Mouse (Mus musculus) cortical plate, adult 2 months (tissue): Measurements from ENCODE around the gene Flrt1. TPM values are rescaled to one million over a fixed set of nuclear protein-coding genes. Genes with fewer than 3 reads are reported as not detected.
A peak's percentile ranks its signal among the peaks of the same experiment; 100 is the strongest.

Source experiments
- H3K27ac ChIP-seq: fragments of 200-500 bp; 2 replicates; pipeline ENCODE4 v1.5.1; 2012; ENCODE audit warnings: low read length, control low read depth, inconsistent platforms; ENCODE audit not compliant: insufficient read depth
- H3K4me1 ChIP-seq: fragments of 200-500 bp; 2 replicates; pipeline ENCODE4 v1.6.1; 2011; ENCODE audit warnings: low read length; ENCODE audit not compliant: control insufficient read depth, insufficient read depth
- H3K4me3 ChIP-seq: fragments of 200-500 bp; 2 replicates; pipeline ENCODE4 v1.5.1; 2011; ENCODE audit warnings: mild to moderate bottlenecking, low read length, control low read depth; ENCODE audit not compliant: insufficient read depth
- CTCF ChIP-seq: fragments of 200-500 bp; IDR thresholded peaks from 2 replicates; pipeline ENCODE4 v1.5.1; 2011; ENCODE audit warnings: mild to moderate bottlenecking, control low read depth, low read length; ENCODE audit not compliant: insufficient read depth; ENCODE audit errors: extremely low read depth
- POLR2A ChIP-seq: fragments of 200-500 bp; IDR thresholded peaks from 2 replicates; pipeline ENCODE4 v1.6.1; 2011; ENCODE audit warnings: mild to moderate bottlenecking, low read length, control low read depth; ENCODE audit not compliant: insufficient read depth; ENCODE audit errors: extremely low read depth
- polyA plus RNA-seq: library from polyadenylated mRNA; depleted of rRNA; stranded (reverse); fragments of >200 nt; gene quantifications from 2 replicates; pipeline ENCODE4 v1.2.3, GENCODE M21; 2012

Gene Flrt1
- polyA plus RNA-seq, 1 experiment = 9.2 TPM

- TF ChIP-seq CTCF (no peak), POLR2A (no peak)
- no peak overlapping the region for H3K4me3 ChIP-seq
- no peak overlapping the region for H3K27ac ChIP-seq
- no peaks in the 10 kb centered on the region for H3K4me1 ChIP-seq
Measured at GRCm38 (mm10) chr19:7073997-7074781, 31.3 kb downstream of the Flrt1 start.

- no peak for TF ChIP-seq CTCF
- TF ChIP-seq POLR2A = no peak
- Histone ChIP-seq H3K4me3 (no peak overlapping the region), H3K27ac (no peak overlapping the region), H3K4me1 (no peaks in the 10 kb centered on the region)
Measured at GRCm38 (mm10) chr19:7072221-7072620, 33.3 kb downstream of the Flrt1 start.

- Histone ChIP-seq H3K27ac (no peak overlapping the region), H3K4me3 (no peak overlapping the region), H3K4me1 (no peaks in the 10 kb centered on the region)
- no peak for TF ChIP-seq POLR2A
- no peak for TF ChIP-seq CTCF
Measured at GRCm38 (mm10) chr19:7070775-7071174, 34.8 kb downstream of the Flrt1 start.

- TF ChIP-seq CTCF = no peak
- H3K27ac ChIP-seq = no peak overlapping the region
- no peak overlapping the region for H3K4me3 ChIP-seq
- no peaks in the 10 kb centered on the region for H3K4me1 ChIP-seq
Measured at GRCm38 (mm10) chr19:7069781-7070763, 35.5 kb downstream of the Flrt1 start.

GRCm38 (mm10) chr19:7068661-7069531 lies 36.6 kb downstream of the Flrt1 start:
- Histone ChIP-seq H3K27ac (no peak overlapping the region), H3K4me1 (no peaks in the 10 kb centered on the region)

GRCm38 (mm10) chr19:7068136-7068535 lies 37.4 kb downstream of the Flrt1 start:
- no peak overlapping the region for H3K27ac ChIP-seq
- no peaks in the 10 kb centered on the region for H3K4me1 ChIP-seq
- H3K4me3 ChIP-seq = no peak overlapping the region
- TF ChIP-seq POLR2A (no peak), CTCF (peak; percentile 77)

More at GRCm38 (mm10) chr19:7068661-7069531, 36.6 kb downstream of the Flrt1 start:
- 0 out of 2 replicates have a peak, but pooled peaks have one; percentile 21 for TF ChIP-seq CTCF
- TF ChIP-seq POLR2A = no peak
- no peak overlapping the region for H3K4me3 ChIP-seq

GRCm38 (mm10) chr19:7067344-7068050 lies 38.0 kb downstream of the Flrt1 start:
- TF ChIP-seq CTCF = no peak
- no peak for TF ChIP-seq POLR2A

GRCm38 (mm10) chr19:7066828-7067342 lies 38.6 kb downstream of the Flrt1 start:
- Histone ChIP-seq H3K4me1 (no peaks in the 10 kb centered on the region), H3K27ac (no peak overlapping the region), H3K4me3 (no peak overlapping the region)
- TF ChIP-seq CTCF = no peak

More at GRCm38 (mm10) chr19:7067344-7068050, 38.0 kb downstream of the Flrt1 start:
- H3K27ac ChIP-seq = no peak overlapping the region
- H3K4me3 ChIP-seq = no peak overlapping the region
- H3K4me1 ChIP-seq = no peaks in the 10 kb centered on the region
